Mouse (Mus musculus): ENCODE data around the gene Llph.

Llph gene

DNA sequence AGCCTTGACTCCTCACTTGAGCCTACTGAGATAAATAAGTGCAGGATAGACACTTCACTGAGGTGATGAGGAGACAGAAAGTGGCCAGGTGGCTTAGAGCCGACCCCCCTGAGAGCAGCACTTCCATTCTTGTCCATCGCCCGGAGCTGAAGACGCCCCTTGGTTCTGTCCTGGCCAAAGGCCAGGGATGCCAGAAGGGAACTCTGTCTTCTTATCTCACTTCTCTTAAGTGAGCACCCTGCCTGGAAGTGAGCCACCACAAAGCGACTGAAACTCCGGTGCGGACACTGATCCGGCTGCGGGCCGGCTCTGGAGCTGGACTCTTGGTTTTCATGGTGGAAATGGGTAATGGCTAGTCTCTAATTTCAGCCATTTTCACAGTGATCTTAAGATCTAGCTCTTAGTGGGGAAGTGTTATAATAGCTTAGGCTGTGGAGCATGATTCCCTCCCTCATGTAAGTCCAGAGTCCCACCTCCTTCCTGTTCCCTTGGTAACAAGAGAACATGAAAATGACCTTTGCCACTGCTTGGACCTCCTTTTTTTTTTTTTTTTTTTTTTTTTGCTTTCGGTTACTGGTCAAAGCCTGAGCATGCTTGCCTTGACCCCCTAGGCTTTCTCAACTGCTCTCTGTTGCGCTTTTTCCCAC lies 52.7 kb downstream of the Llph start:
- no peak for DNase-seq (ENCODE audit: inconsistent ontology term)

DNA sequence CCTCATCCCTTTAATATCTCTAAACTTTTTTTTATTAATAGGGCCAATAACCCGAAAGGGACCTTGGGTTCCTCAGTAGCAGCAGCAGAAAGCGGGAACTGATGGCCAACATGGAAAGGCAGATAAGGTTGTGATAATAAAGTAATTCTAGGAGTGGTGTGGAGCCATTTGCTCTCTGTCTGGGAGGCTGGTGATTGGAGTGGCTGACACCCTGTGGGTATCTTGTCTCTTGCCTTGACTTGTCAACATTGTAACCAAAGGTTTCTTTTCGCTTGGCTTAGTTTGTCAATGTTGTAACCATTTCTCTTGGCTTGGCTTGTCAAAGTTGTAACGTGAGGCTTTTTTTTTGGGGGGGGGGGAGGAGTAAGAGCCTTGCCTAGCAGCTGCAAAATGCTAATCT lies 53.5 kb downstream of the Llph start:
- DNase-seq (ENCODE audit: inconsistent ontology term): no peak

DNA sequence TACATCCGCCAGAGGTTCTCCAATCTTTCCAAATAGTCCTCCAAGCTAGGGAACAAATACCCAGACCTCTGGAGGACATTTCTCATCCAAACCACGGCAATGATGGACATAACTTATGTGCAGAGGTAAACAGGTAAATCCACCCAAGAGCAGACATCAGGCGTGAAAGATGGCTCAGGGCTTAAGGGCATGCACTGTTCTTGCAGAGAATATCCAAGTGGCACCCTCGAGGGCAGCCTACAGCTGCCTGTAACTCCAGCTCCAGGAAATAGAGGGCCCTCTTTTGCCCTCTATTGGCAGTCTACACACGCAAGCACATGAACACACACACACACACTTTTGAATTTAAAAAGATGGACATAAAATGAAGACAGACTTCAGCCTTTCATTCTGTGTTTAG lies 54.8 kb downstream of the Llph start:
- no peak for DNase-seq (ENCODE audit: inconsistent ontology term)

Data from Muller cell, postnatal 12 days (primary cell).